Mouse (Mus musculus) lung, embryonic 16.5 days (tissue): ENCODE measurements at regions not wholly inside any gene's neighbourhood (a gene's known extent, or its start where the extent isn't known, plus 50 kb on each side); places are given as distances from the start of the nearest gene placed in this dataset.

ENCODE experiments used
- ATAC-seq: fragments of 200-750 bp; cut with Nextera tagmentation; 2 replicates; pipeline ENCODE4 v1.8.0; 2017; ENCODE audit warnings: low read depth, mild to moderate bottlenecking, moderate library complexity
- H3K27ac ChIP-seq: fragments of 300-500 bp; sonication (generic); 2 replicates; pipeline ENCODE4 v1.5.1; 2014; ENCODE audit warnings: mild to moderate bottlenecking, control low read depth, low read length
- H3K27me3 ChIP-seq: fragments of 300-500 bp; sonication (generic); 2 replicates; pipeline ENCODE4 v1.6.1; 2014; ENCODE audit warnings: low read depth, low read length, mixed read lengths; ENCODE audit not compliant: control insufficient read depth, insufficient read depth
- H3K36me3 ChIP-seq: fragments of 300-500 bp; sonication (generic); 2 replicates; pipeline ENCODE4 v1.6.1; 2014; ENCODE audit warnings: low read length; ENCODE audit not compliant: control insufficient read depth, insufficient read depth
- H3K4me1 ChIP-seq: fragments of 300-500 bp; sonication (generic); replicated peaks from 2 replicates; pipeline ENCODE4 v1.6.1; 2014; ENCODE audit warnings: low read length, mixed read lengths; ENCODE audit not compliant: control insufficient read depth, insufficient read depth
- H3K4me2 ChIP-seq: fragments of 300-500 bp; sonication (generic); 2 replicates; pipeline ENCODE4 v1.6.1; 2014; ENCODE audit warnings: low read depth, low read length, control low read depth
- H3K4me3 ChIP-seq: fragments of 300-500 bp; sonication (generic); 2 replicates; pipeline ENCODE4 v1.5.1; 2014; ENCODE audit warnings: mild to moderate bottlenecking, low read length, control low read depth
- H3K9ac ChIP-seq: fragments of 300-500 bp; sonication (generic); 2 replicates; pipeline ENCODE4 v1.6.1; 2014; ENCODE audit warnings: low read length, control low read depth
- H3K9me3 ChIP-seq: fragments of 300-500 bp; sonication (generic); 2 replicates; pipeline ENCODE4 v1.6.1; 2016; ENCODE audit warnings: low read length; ENCODE audit not compliant: control insufficient read depth
- WGBS: fragments of 180-500 bp; shearing (Covaris S2); extraction: QIAGEN DNeasy Blood & Tissue Kit; methylation state at CpG from one replicate; pipeline ENCODE4 v1.1.7; 2014; 5-methylcytosine and 5-hydroxymethylcytosine counted together

GRCm38 (mm10) chr4:140433744-140434542 is 187.4 kb upstream of the Igsf21 start:
- no peaks in the 10 kb centered on the region for H3K9me3 ChIP-seq
- H3K9ac ChIP-seq = no peak overlapping the region
- H3K4me2 ChIP-seq = no peak overlapping the region
- H3K27me3 ChIP-seq = no peaks in the 10 kb centered on the region
- H3K4me3 ChIP-seq = no peak overlapping the region
- peaks cover 3% of the 10 kb centered on the region; the same call in 1 of the 2 replicates for H3K4me1 ChIP-seq
- H3K27ac ChIP-seq = no peak overlapping the region
- no peak for ATAC-seq
- 55% methylated on average over 11 of the region's 11 CpGs for WGBS
- H3K36me3 ChIP-seq = no peaks in the 10 kb centered on the region

GRCm38 (mm10) chr4:140432101-140432500 is 185.5 kb upstream of the Igsf21 start:
- Histone ChIP-seq H3K36me3 (no peaks in the 10 kb centered on the region), H3K27ac (no peak overlapping the region), H3K9ac (no peak overlapping the region), H3K4me3 (no peak overlapping the region), H3K9me3 (no peaks in the 10 kb centered on the region), H3K27me3 (no peaks in the 10 kb centered on the region), H3K4me2 (no peak overlapping the region), H3K4me1 (peaks cover 3% of the 10 kb centered on the region; the same call in 1 of the 2 replicates)
- WGBS = 63% methylated on average over 7 of the region's 7 CpGs
- no peak for ATAC-seq

GRCm38 (mm10) chr4:140427039-140427438 is 180.5 kb upstream of the Igsf21 start:
- Histone ChIP-seq H3K4me1 (no peaks in the 10 kb centered on the region), H3K36me3 (no peaks in the 10 kb centered on the region), H3K4me2 (no peak overlapping the region), H3K9me3 (no peaks in the 10 kb centered on the region), H3K9ac (no peak overlapping the region), H3K27me3 (no peaks in the 10 kb centered on the region), H3K27ac (no peak overlapping the region), H3K4me3 (no peak overlapping the region)
- no peak for ATAC-seq
- 75% methylated on average over 3 of the region's 3 CpGs for WGBS

GRCm38 (mm10) chr4:140423791-140424190 is 177.2 kb upstream of the Igsf21 start:
- H3K9me3 ChIP-seq = no peaks in the 10 kb centered on the region
- H3K27me3 ChIP-seq = no peaks in the 10 kb centered on the region
- H3K27ac ChIP-seq = no peak overlapping the region
- no peak overlapping the region for H3K4me3 ChIP-seq
- H3K36me3 ChIP-seq = no peaks in the 10 kb centered on the region
- 93% methylated on average over 10 of the region's 10 CpGs for WGBS
- no peak for ATAC-seq
- no peaks in the 10 kb centered on the region for H3K4me1 ChIP-seq
- no peak overlapping the region for H3K9ac ChIP-seq
- no peak overlapping the region for H3K4me2 ChIP-seq

- Histone ChIP-seq H3K4me2 (no peak overlapping the region), H3K4me1 (no peaks in the 10 kb centered on the region), H3K9ac (no peak overlapping the region), H3K27me3 (no peaks in the 10 kb centered on the region), H3K9me3 (no peaks in the 10 kb centered on the region), H3K27ac (no peak overlapping the region), H3K36me3 (no peaks in the 10 kb centered on the region), H3K4me3 (no peak overlapping the region)
- ATAC-seq = no peak
- WGBS = 49% methylated on average over 7 of the region's 7 CpGs
Observed at GRCm38 (mm10) chr4:140421926-140422585, 175.5 kb upstream of the Igsf21 start.

- ATAC-seq = no peak; the same call in 1 of the 2 replicates
- Histone ChIP-seq H3K27ac (no peak overlapping the region), H3K4me1 (no peaks in the 10 kb centered on the region), H3K36me3 (no peaks in the 10 kb centered on the region), H3K4me2 (no peak overlapping the region), H3K9ac (no peak overlapping the region), H3K27me3 (no peaks in the 10 kb centered on the region), H3K4me3 (no peak overlapping the region), H3K9me3 (no peaks in the 10 kb centered on the region)
- WGBS = 23% methylated on average over 15 of the region's 15 CpGs
Observed at GRCm38 (mm10) chr4:140419720-140420412, 173.3 kb upstream of the Igsf21 start.

GRCm38 (mm10) chr4:140412312-140412930 is 165.8 kb upstream of the Igsf21 start:
- no peak for ATAC-seq
- H3K36me3 ChIP-seq = no peaks in the 10 kb centered on the region

GRCm38 (mm10) chr4:140408446-140408845 is 161.9 kb upstream of the Igsf21 start:
- Histone ChIP-seq H3K27ac (no peak overlapping the region), H3K4me3 (no peak overlapping the region), H3K9ac (no peak overlapping the region), H3K36me3 (no peaks in the 10 kb centered on the region), H3K4me2 (no peak overlapping the region), H3K4me1 (no peaks in the 10 kb centered on the region), H3K9me3 (no peaks in the 10 kb centered on the region), H3K27me3 (no peaks in the 10 kb centered on the region)
- no peak for ATAC-seq
- 89% methylated on average over 5 of the region's 5 CpGs for WGBS

More at GRCm38 (mm10) chr4:140412312-140412930, 165.8 kb upstream of the Igsf21 start:
- H3K9me3 ChIP-seq = no peaks in the 10 kb centered on the region
- H3K27me3 ChIP-seq = no peaks in the 10 kb centered on the region
- H3K4me1 ChIP-seq = no peaks in the 10 kb centered on the region
- H3K4me2 ChIP-seq = no peak overlapping the region
- no peak overlapping the region for H3K9ac ChIP-seq
- 43% methylated on average over 17 of the region's 17 CpGs for WGBS
- no peak overlapping the region for H3K27ac ChIP-seq
- H3K4me3 ChIP-seq = no peak overlapping the region

GRCm38 (mm10) chr4:140406913-140407312 is 160.3 kb upstream of the Igsf21 start:
- Histone ChIP-seq H3K27me3 (no peaks in the 10 kb centered on the region), H3K9ac (no peak overlapping the region), H3K27ac (no peak overlapping the region), H3K36me3 (no peaks in the 10 kb centered on the region), H3K4me3 (no peak overlapping the region), H3K4me2 (no peak overlapping the region), H3K4me1 (no peaks in the 10 kb centered on the region), H3K9me3 (no peaks in the 10 kb centered on the region)
- ATAC-seq = no peak
- WGBS = 63% methylated on average over 4 of the region's 4 CpGs
